Comparison of ENCODE assay signal across 10 mouse cellular contexts in genomic region chr2:84475601-84476000, GRCm38 (mm10). TPM values are rescaled to one million over a fixed set of nuclear protein-coding genes. Genes with fewer than 3 reads are reported as not detected.
A peak's percentile ranks its signal among the peaks of the same experiment; 100 is the strongest.
DNase-seq lines count a peak whose midpoint lies in the region; ATAC-seq and TF ChIP-seq lines count a peak whose summit lies in the region.
"Had no signal": no experiment of that assay in that cellular context is flagged by ENCODE, and none has a peak within 500 bp of the region (broad histone marks: within the 10 kb centered on the region; RNA-seq: fewer than 3 reads in every experiment).

No protein-coding gene starts in this region.

- H3K27me3 ChIP-seq in midbrain, postnatal 0 days (ENCODE audit: insufficient read depth, low read length), result no peaks in the 10 kb centered on the region
- H3K27me3 ChIP-seq in midbrain, embryonic 11.5 days (ENCODE audit: control insufficient read depth, insufficient read depth, low read length), result no peaks in the 10 kb centered on the region
- no peaks in the 10 kb centered on the region for H3K27me3 ChIP-seq in limb, embryonic 10.5 days (ENCODE audit: low read depth, poor library complexity, severe bottlenecking)
- H3K27me3 ChIP-seq in stomach, postnatal 0 days (ENCODE audit: control insufficient read depth, insufficient read depth, low read length), result no peaks in the 10 kb centered on the region

- H3K27ac ChIP-seq in midbrain, postnatal 0 days (ENCODE audit: low read depth, low read length), result no peak overlapping the region
- H3K27ac ChIP-seq in midbrain, embryonic 11.5 days (ENCODE audit: low read depth, low read length), result no peak overlapping the region
- peak overlapping the region; percentile 65 for H3K27ac ChIP-seq in limb, embryonic 10.5 days
- H3K27ac ChIP-seq in stomach, postnatal 0 days (replicated peaks), result peak overlapping the region; percentile 69; the same call in 1 of the 2 replicates

- no peak overlapping the region for H3K9ac ChIP-seq in midbrain, postnatal 0 days (replicated peaks; ENCODE audit: low read length, poor library complexity, severe bottlenecking)
- H3K9ac ChIP-seq in midbrain, embryonic 11.5 days (ENCODE audit: low read length), result no peak overlapping the region
- peak overlapping the region; percentile 27; the same call in 1 of the 2 replicates for H3K9ac ChIP-seq in stomach, postnatal 0 days (ENCODE audit: low read length)

- H3K36me3 ChIP-seq in midbrain, postnatal 0 days (ENCODE audit: insufficient read depth, low read length), result no peaks in the 10 kb centered on the region
- no peaks in the 10 kb centered on the region for H3K36me3 ChIP-seq in midbrain, embryonic 11.5 days (ENCODE audit: control insufficient read depth, insufficient read depth, low read length)
- H3K36me3 ChIP-seq in limb, embryonic 10.5 days, result no peaks in the 10 kb centered on the region
- no peaks in the 10 kb centered on the region for H3K36me3 ChIP-seq in stomach, postnatal 0 days (ENCODE audit: control insufficient read depth, insufficient read depth, low read length)

- no peak for TF ChIP-seq EP300 in stomach, postnatal 0 days (optimal IDR thresholded peaks at IDR 0.05)

- H3K4me2 ChIP-seq in midbrain, postnatal 0 days (ENCODE audit: low read depth, low read length, poor library complexity, severe bottlenecking), result 0 out of 2 replicates have a peak overlapping the region, but pooled peaks have one; percentile 15
- H3K4me2 ChIP-seq in midbrain, embryonic 11.5 days, result no peak overlapping the region
- peak overlapping the region; percentile 58 for H3K4me2 ChIP-seq in stomach, postnatal 0 days (replicated peaks; ENCODE audit: low read depth)

- H3K9me3 ChIP-seq in midbrain, postnatal 0 days (ENCODE audit: low read length), result no peaks in the 10 kb centered on the region
- no peaks in the 10 kb centered on the region for H3K9me3 ChIP-seq in midbrain, embryonic 11.5 days (ENCODE audit: control insufficient read depth, low read length)
- no peaks in the 10 kb centered on the region for H3K9me3 ChIP-seq in limb, embryonic 10.5 days (replicated peaks)
- no peaks in the 10 kb centered on the region for H3K9me3 ChIP-seq in stomach, postnatal 0 days (ENCODE audit: control insufficient read depth, low read length)

- no peak for ATAC-seq in midbrain, postnatal 0 days (ENCODE audit: low FRiP score)
- no peak for ATAC-seq in midbrain, embryonic 11.5 days (ENCODE audit: low FRiP score)
- no peak for ATAC-seq in stomach, postnatal 0 days (ENCODE audit: low FRiP score, low TSS enrichment)

- no peaks in the 10 kb centered on the region for H3K4me1 ChIP-seq in midbrain, postnatal 0 days (ENCODE audit: insufficient read depth, low read length)
- H3K4me1 ChIP-seq in midbrain, embryonic 11.5 days (ENCODE audit: control insufficient read depth, insufficient read depth, low read length), result no peaks in the 10 kb centered on the region
- H3K4me1 ChIP-seq in limb, embryonic 10.5 days, result peaks cover 33% of the 10 kb centered on the region
- no peaks in the 10 kb centered on the region for H3K4me1 ChIP-seq in stomach, postnatal 0 days (replicated peaks; ENCODE audit: control insufficient read depth, insufficient read depth)

- no peak overlapping the region for H3K4me3 ChIP-seq in midbrain, postnatal 0 days (ENCODE audit: low read depth, low read length)
- H3K4me3 ChIP-seq in midbrain, embryonic 11.5 days (ENCODE audit: low read depth, low read length), result no peak overlapping the region
- H3K4me3 ChIP-seq in limb, embryonic 10.5 days, result peak overlapping the region; percentile 30
- H3K4me3 ChIP-seq in stomach, postnatal 0 days (ENCODE audit: low read depth, low read length), result peak overlapping the region; percentile 40

- DNase-seq in heart, adult 11 months, result peak; percentile 85
- DNase-seq in heart, adult 9 months (ENCODE audit: low spot score in 2 of 2), result no peak
- DNase-seq in midbrain, postnatal 0 days (ENCODE audit: low spot score), result no peak
- no peak for DNase-seq in midbrain, embryonic 11.5 days (ENCODE audit: low spot score, missing footprints)
- DNase-seq in limb, embryonic 10.5 days (ENCODE audit: low spot score), result no peak
- no peak for DNase-seq in stomach, postnatal 0 days (ENCODE audit: low spot score)
- no peak for DNase-seq in adrenal gland, adult 18-20 months (ENCODE audit: low spot score in 2 of 2)
- DNase-seq in thymus, adult 18-20 months, result no peak
- DNase-seq: adrenal gland, postnatal 36 days; B cell, adult 2 months had no signal

- WGBS in midbrain, postnatal 0 days, result 61% methylated on average over 1 of the region's 1 CpGs
- 54% methylated on average over 1 of the region's 1 CpGs for WGBS in midbrain, embryonic 11.5 days
- 14% methylated on average over 1 of the region's 1 CpGs for WGBS in limb, embryonic 10.5 days
- WGBS in stomach, postnatal 0 days, result 19% methylated on average over 1 of the region's 1 CpGs

- no peak for TF ChIP-seq CTCF in midbrain, postnatal 0 days (IDR thresholded peaks at IDR 0.05)
- TF ChIP-seq CTCF in stomach, postnatal 0 days (IDR thresholded peaks at IDR 0.05; ENCODE audit: low read depth), result no peak

RNA-seq across cellular contexts. Expression of gene Tfpi, which starts 1.0 kb away (rescaled TPM):
- 10.0 and 10.4 TPM in 2 replicates for total RNA-seq in midbrain, postnatal 0 days (2014; rRNA removed)
- 13.2 and 13.3 TPM in 2 replicates for polyA plus RNA-seq in midbrain, postnatal 0 days (2015; fragmentation: Nextera tagmentation; extraction: Ambion mirVana)
- polyA plus RNA-seq in midbrain, embryonic 11.5 days (2014; fragmentation: Nextera tagmentation; extraction: Ambion mirVana), result 20.4 and 25.4 TPM in 2 replicates
- polyA plus RNA-seq in limb, embryonic 10.5 days (2016; fragmentation: Nextera tagmentation; extraction: Ambion mirVana), result 12.5 and 13.9 TPM in 2 replicates
- polyA plus RNA-seq in stomach, postnatal 0 days (2015; fragmentation: Nextera tagmentation; extraction: Ambion mirVana), result 22.8 and 23.4 TPM in 2 replicates
- total RNA-seq in adrenal gland, adult 18-20 months (2021), result 10 to 100 TPM; 29.0 to 63.0 TPM

RNA-seq across cellular contexts. Expression of gene Calcrl, which starts 50.4 kb away (rescaled TPM):
- 11.0 and 19.5 TPM in 2 replicates for total RNA-seq in midbrain, postnatal 0 days (2014; rRNA removed)
- polyA plus RNA-seq in midbrain, postnatal 0 days (2015; fragmentation: Nextera tagmentation; extraction: Ambion mirVana), result 6.0 TPM in 2 replicates
- polyA plus RNA-seq in midbrain, embryonic 11.5 days (2014; fragmentation: Nextera tagmentation; extraction: Ambion mirVana), result 16.5 and 20.2 TPM in 2 replicates
- polyA plus RNA-seq in limb, embryonic 10.5 days (2016; fragmentation: Nextera tagmentation; extraction: Ambion mirVana), result 16.6 and 19.6 TPM in 2 replicates
- polyA plus RNA-seq in stomach, postnatal 0 days (2015; fragmentation: Nextera tagmentation; extraction: Ambion mirVana), result 18.1 and 18.2 TPM in 2 replicates
- 10 to 100 TPM; 23.5 to 27.5 TPM for total RNA-seq in adrenal gland, adult 18-20 months (2021)

Comparison
In these comparisons a context has a peak if more than half of its experiments do, and no peak if none do; other contexts are left out.
1. H3K27ac ChIP-seq: peak in limb, embryonic 10.5 days (single experiment) and stomach, postnatal 0 days (single experiment); none in midbrain, postnatal 0 days (single experiment) and midbrain, embryonic 11.5 days (single experiment).
2. H3K4me3 ChIP-seq: peak in limb, embryonic 10.5 days (single experiment) and stomach, postnatal 0 days (single experiment); none in midbrain, postnatal 0 days (single experiment) and midbrain, embryonic 11.5 days (single experiment).